Mouse (Mus musculus): ENCODE measurements around the gene Gm17364. TPM values are rescaled to one million over a fixed set of nuclear protein-coding genes. Genes with fewer than 3 reads are reported as not detected.

Gene Gm17364
- polyA plus RNA-seq, 1 experiment from 2014 or later: not detected

DNA sequence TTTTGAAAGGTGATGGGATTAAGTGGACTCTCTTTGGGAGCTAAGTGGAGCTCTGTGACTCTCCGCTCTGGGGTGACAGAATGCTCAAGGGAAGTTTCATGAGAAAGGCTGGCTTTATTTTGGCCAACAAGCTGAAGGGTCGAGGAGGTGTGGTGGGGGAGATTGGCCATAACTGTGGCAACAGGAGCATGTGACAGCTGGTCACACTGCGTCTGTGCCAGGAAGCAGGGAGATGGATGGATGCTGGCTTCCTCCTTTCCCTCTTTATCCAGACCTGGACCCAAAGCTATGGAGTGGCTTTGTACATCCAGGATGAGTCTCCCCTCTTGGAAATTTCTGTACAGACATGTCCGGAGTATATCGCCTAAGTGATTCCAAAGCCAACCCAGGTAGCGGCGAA is 40.5 kb downstream of the Gm17364 start:
- H3K36me3 ChIP-seq: no peaks in the 10 kb centered on the region
- no peak overlapping the region for H3K27ac ChIP-seq
- DNase-seq (no peak), ATAC-seq (ENCODE audit: low read depth) (no peak)
- H3K9ac ChIP-seq: no peak overlapping the region
- H3K9me3 ChIP-seq (replicated peaks): no peaks in the 10 kb centered on the region
- 71% methylated on average over 7 of the region's 7 CpGs for WGBS (ENCODE audit: insufficient replicate concordance)
- H3K4me3 ChIP-seq (replicated peaks): no peak overlapping the region
- no peak overlapping the region for H3K4me2 ChIP-seq
- no peaks in the 10 kb centered on the region for H3K4me1 ChIP-seq (replicated peaks)
- no peaks in the 10 kb centered on the region for H3K27me3 ChIP-seq

DNA sequence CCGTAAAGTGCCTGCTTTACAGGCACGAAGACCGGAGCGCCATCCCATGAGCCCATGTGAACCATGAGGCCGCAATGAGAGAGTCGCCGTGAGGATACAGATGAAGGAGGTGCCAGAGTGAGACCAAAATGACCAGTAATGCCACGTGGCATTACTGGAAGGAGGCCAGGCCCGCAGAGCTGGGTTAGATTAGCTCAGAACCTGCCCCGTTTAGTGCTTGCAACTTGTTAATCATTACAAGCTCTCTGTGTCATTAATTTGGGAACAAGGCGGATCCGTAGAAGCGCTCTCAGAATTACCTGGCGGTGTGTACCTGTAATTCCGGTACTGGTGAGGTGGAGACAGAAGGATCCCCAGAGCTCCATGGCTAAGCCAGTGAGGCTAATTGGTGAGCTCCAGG is 41.6 kb downstream of the Gm17364 start:
- Histone ChIP-seq H3K36me3 (no peaks in the 10 kb centered on the region), H3K9me3 (replicated peaks) (no peaks in the 10 kb centered on the region), H3K27me3 (no peaks in the 10 kb centered on the region), H3K9ac (no peak overlapping the region), H3K4me1 (replicated peaks) (no peaks in the 10 kb centered on the region), H3K4me3 (replicated peaks) (no peak overlapping the region), H3K4me2 (no peak overlapping the region), H3K27ac (no peak overlapping the region)
- no peak for DNase-seq
- WGBS (ENCODE audit: insufficient replicate concordance): 78% methylated on average over 15 of the region's 15 CpGs
- no peak for ATAC-seq (ENCODE audit: low read depth)

DNA sequence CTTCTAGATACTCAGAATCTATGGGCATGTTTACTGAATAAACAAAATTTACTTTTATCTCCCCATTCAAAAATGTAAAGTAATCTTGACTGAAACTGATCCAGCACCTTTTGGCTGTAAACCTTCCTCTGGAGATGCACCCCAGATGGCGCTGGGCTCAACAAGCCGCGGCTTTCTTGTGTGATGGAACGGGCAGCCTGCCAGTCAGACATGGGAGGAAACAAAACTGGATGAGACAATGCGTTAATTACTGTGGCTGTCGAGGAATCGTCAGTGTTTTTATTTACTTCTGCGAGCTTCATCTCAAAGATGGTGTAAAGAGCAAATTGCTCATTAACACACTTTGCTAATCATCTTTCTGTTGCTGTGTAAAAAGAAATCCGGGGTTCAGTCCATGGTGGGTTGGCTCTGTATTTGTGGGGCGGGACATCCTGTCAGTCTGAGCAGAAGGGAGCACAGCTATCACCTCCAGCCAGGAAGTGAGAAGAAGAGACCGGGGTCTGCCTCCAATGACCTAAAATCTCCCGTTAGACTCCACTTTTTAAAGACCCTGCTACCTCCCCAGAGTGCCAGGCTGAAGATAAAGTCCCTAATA is 42.3 kb downstream of the Gm17364 start:
- H3K4me1 ChIP-seq (replicated peaks): no peaks in the 10 kb centered on the region
- H3K27ac ChIP-seq: no peak overlapping the region
- H3K9me3 ChIP-seq (replicated peaks): no peaks in the 10 kb centered on the region
- no peaks in the 10 kb centered on the region for H3K36me3 ChIP-seq
- no peak for ATAC-seq (ENCODE audit: low read depth)
- H3K27me3 ChIP-seq: no peaks in the 10 kb centered on the region
- no peak overlapping the region for H3K9ac ChIP-seq
- no peak overlapping the region for H3K4me3 ChIP-seq (replicated peaks)
- WGBS (ENCODE audit: insufficient replicate concordance): 74% methylated on average over 12 of the region's 12 CpGs
- H3K4me2 ChIP-seq: no peak overlapping the region
- no peak for DNase-seq

DNA sequence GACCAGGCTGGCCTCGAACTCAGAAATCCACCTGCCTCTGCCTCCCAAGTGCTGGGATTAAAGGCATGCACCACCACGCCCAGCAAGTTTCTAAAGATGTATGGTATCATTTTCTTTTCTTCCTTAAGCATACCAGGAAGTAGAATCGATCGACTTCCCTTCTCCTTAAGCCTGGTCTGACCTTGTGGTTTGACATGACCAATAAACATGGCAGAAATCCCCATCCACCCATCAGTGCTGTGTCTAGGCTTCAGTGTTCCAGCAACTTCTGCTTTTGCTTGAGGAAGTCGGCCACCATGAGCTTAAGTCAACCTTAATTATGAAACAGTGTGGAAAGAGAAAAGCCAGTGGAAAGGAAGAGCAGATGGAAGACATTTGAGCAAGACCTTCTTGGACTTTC is 43.5 kb downstream of the Gm17364 start:
- no peak overlapping the region for H3K4me3 ChIP-seq (replicated peaks)
- ATAC-seq (ENCODE audit: low read depth): no peak
- H3K4me1 ChIP-seq (replicated peaks): no peaks in the 10 kb centered on the region
- no peaks in the 10 kb centered on the region for H3K27me3 ChIP-seq
- H3K36me3 ChIP-seq: no peaks in the 10 kb centered on the region
- DNase-seq: no peak
- WGBS (ENCODE audit: insufficient replicate concordance): 27% methylated on average over 5 of the region's 5 CpGs
- no peak overlapping the region for H3K4me2 ChIP-seq
- no peak overlapping the region for H3K9ac ChIP-seq
- H3K9me3 ChIP-seq (replicated peaks): no peaks in the 10 kb centered on the region
- H3K27ac ChIP-seq: no peak overlapping the region

DNA sequence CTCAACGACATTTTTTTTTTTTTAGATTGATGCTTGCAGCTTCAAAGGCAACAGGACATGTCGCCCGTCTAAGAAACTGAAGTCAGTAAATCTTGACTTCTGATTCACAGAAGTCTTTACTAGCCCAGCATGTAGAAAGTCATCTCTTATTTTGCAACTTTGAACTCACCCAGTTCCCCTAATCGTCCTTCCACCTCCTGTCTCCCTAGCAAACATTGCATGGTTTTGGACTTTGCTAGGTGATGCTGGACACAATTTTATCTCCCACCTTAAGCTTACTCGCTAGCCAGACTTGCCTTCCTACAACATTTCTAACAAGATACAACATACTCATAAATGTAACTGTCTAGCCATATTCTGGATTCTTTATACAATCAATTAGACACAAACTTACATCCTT is 45.7 kb downstream of the Gm17364 start:
- no peak for ATAC-seq (ENCODE audit: low read depth)
- H3K4me3 ChIP-seq (replicated peaks): no peak overlapping the region
- no peaks in the 10 kb centered on the region for H3K36me3 ChIP-seq
- H3K9ac ChIP-seq: no peak overlapping the region
- H3K4me1 ChIP-seq (replicated peaks): no peaks in the 10 kb centered on the region
- no peaks in the 10 kb centered on the region for H3K9me3 ChIP-seq (replicated peaks)
- no peaks in the 10 kb centered on the region for H3K27me3 ChIP-seq
- DNase-seq: no peak
- no peak overlapping the region for H3K4me2 ChIP-seq
- WGBS (ENCODE audit: insufficient replicate concordance): 54% methylated on average over 5 of the region's 5 CpGs
- no peak overlapping the region for H3K27ac ChIP-seq

DNA sequence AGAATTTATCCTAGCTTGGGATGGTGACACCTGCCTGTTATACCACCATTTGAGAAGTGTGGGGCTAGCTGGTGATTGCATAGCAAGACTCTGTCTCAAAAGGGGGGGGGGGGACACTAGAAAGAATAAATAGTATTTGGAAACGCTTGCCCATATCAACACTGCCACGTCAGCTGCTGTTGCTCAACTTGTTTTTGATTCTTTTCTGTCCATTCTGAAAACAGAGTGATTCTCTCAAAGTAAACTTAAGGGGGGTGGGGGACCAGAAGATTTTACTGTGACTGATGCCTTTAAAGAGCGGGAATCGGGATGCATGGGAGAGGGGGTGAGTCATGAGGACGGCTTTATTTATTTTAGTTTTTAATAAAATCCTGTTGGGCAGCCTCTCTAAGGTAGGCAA is 47.3 kb downstream of the Gm17364 start:
- Histone ChIP-seq H3K4me2 (no peak overlapping the region), H3K27ac (no peak overlapping the region), H3K4me1 (replicated peaks) (no peaks in the 10 kb centered on the region), H3K4me3 (replicated peaks) (no peak overlapping the region), H3K27me3 (no peaks in the 10 kb centered on the region), H3K36me3 (no peaks in the 10 kb centered on the region), H3K9ac (no peak overlapping the region), H3K9me3 (replicated peaks) (no peaks in the 10 kb centered on the region)
- ATAC-seq (ENCODE audit: low read depth) (no peak), DNase-seq (no peak)
- WGBS (ENCODE audit: insufficient replicate concordance): 61% methylated on average over 5 of the region's 5 CpGs

Other genes with a start within 250 kb of the Gm17364 start
- 0.20 and 0.21 TPM in 2 replicates for gene Mak, start 194.3 kb downstream of the Gm17364 start, polyA plus RNA-seq (2015; fragmentation: Nextera tagmentation; extraction: Ambion mirVana)
- gene Gcm2, start 162.9 kb downstream of the Gm17364 start, polyA plus RNA-seq (2015; fragmentation: Nextera tagmentation; extraction: Ambion mirVana): not detected in 2 replicates
- not detected in 2 replicates for gene Sycp2l, start 159.7 kb downstream of the Gm17364 start, polyA plus RNA-seq (2015; fragmentation: Nextera tagmentation; extraction: Ambion mirVana)
- 24.3 and 34.8 TPM in 2 replicates for gene Elovl2, start 53.6 kb downstream of the Gm17364 start, polyA plus RNA-seq (2015; fragmentation: Nextera tagmentation; extraction: Ambion mirVana)
- 5.4 and 6.6 TPM in 2 replicates for gene Smim13, start 24.1 kb downstream of the Gm17364 start, polyA plus RNA-seq (2015; fragmentation: Nextera tagmentation; extraction: Ambion mirVana)
- gene Nedd9, start 213.4 kb upstream of the Gm17364 start, polyA plus RNA-seq (2015; fragmentation: Nextera tagmentation; extraction: Ambion mirVana): 1.5 and 2.1 TPM in 2 replicates

Data from liver, embryonic 13.5 days (tissue).